Mouse (Mus musculus): ENCODE data around the gene Zc3hav1.

Gene Zc3hav1

DNA sequence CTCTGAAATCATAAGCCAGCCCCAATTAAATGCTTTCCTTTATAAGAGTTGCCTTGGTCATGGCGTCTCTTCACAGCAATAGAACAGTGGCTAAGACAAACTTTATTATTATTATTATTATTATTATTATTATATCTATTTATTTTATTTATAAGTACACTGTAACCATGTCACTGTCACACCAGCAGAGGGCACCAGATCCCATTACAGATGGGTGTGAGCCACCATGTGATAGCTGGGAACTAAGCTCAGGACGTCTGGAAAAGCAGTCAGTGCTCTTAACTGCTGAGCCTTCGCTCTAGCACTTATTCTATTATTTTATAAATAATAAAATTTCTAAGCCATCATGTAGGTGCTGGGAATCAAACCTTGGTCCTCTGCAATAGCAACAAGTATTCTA, 60.7 kb downstream of the Zc3hav1 start:
- no peak for DNase-seq (ENCODE audit: low spot score)

DNA sequence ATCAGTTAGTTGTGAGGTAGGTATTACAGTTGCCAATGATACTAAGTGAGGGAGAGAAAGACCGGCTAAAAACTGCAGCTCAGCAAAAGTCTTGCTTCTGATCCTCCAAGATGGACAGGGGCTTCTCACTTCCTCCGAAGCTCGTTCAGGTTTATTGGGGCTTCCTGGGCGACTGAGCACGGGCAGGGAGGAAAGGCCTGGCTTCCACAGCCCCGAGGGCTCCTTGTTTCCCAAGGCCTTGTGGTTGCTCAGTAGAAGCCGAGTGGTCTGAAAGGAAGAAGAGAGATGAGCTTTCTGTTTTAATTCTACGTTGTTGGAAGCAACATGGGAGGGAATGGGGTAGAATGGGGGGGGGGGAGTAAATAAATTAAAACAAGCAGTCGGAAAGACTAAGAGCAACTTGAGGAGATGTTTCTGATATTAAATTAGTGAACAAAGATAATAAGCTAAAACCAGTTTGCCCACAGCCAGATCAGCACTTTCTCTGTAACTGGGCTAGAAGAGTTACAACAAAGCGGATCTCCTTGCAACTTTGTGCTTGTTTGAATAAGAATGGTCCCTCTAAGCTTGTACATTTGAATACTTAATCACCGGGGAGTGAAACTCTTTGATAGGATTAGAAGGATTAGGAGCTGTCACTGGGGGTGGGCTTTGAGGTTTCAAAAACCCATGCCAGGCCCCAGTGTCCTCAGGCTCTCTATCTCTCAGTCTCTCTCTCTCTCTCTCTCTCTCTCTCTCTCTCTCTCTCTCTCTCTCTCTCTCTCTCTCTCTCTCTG, 61.3 kb downstream of the Zc3hav1 start:
- no peak for DNase-seq (ENCODE audit: low spot score)

DNA sequence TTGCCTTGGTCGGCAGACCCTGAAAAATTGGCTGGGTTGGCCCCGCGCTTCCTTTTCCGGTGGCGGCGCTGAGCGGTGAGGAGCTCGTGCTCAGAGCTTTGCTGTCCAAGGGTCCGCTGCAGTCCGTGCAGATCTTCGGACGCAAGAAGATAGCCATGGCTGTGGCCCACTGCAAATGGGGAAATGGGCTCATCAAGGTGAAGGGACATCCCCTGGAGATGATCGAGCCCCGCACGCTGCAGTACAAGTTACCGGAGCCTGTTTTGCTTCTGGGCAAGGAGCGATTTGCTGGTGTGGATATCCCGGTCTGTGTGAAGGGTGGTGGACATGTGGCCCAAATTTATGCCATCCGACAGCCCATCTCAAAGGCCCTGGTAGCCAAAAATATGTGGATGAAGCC, 70.0 kb downstream of the Zc3hav1 start:
- no peak for DNase-seq (ENCODE audit: low spot score)

DNA sequence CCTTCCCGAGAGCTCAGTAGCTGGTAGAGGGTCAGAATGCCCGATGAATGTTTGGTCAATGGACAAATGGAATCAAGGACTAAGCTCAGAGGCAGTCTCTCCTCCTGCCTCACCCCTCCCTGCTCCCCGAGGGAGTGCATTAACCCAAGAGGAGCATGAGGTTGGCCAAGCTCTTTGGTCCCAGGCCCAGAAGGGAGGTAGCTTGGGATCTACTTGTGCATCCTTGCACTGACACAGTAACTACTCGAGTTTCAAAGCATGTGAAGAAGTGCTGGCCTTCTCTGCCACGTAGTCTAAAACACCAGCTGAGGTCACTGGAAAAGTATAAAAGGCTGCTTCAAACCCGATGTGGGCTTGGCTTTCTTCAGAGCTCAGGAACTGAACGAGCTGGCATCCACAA, 89.9 kb downstream of the Zc3hav1 start:
- DNase-seq (ENCODE audit: low spot score): no peak

DNA sequence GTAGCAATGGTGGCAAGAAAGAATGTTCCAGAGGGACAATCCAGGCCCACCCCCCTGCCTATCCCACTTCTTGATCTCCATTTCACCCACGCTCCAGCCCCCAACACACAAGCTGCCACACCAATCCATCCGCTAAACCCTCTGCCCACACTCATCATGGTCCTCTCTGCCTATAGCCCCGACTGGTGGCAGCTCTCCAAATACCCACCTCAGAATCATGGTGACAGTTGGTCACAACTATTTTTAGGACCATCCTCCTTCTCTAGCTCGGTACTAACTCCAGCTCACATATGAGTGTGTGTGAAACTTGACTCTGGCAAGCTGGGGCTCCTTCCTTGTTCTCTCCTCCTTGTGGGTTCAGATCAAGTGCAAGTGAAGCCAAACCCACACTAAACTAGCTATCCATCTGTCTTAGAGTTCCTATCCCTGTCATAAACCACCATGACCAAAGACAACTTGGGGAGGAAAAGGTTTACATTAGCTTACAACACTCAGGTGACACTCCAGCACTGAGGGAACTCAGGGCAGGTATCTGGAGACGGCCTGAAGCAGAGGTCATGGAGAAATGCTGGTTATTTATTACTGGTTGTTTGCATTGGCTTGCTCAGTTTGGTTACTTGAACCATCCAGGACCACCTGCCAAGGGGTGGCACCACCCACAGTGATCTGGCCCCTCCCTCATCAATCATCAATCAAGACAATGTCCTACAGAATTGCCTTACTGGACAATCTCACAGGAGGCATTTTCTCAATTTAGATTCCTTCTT, 90.8 kb downstream of the Zc3hav1 start:
- DNase-seq (ENCODE audit: low spot score): no peak

DNA sequence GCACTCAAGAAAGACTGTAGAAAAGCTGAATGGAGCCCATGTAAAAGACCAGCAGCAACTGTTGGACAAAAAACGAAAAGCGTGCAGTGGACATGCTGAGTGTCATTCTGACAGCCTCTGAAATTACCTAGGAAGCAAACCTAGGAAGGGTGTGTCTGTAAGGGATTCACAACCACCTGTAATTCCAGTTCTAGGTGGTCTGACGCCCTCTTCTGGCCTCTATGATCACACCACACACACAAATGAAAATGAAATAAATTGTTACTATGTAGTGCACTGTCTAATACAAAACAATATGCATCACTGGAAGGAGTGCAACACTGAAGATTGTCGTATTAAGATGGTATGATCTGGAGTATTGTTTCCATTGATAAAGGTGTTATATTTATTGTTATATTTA, 92.5 kb downstream of the Zc3hav1 start:
- no peak for DNase-seq (ENCODE audit: low spot score)

DNA sequence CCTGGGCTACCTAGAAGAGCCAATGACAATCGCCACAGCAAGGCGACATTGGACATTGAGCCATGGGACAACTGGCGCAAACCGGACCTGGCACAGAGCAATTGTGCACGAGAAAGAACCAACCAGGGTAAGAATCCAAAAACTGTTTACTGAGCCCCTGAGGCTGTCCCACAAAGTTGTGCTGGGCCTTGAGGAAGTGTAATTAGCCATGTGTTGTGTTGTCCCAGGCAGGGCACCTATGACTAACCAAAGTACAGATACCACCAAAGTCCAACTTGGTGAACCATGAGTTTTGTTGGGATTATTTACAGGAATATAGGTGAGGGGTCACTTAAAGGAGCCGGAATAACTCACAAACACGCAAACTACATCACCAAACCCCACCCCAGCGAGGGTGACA, 96.9 kb downstream of the Zc3hav1 start:
- no peak for DNase-seq (ENCODE audit: low spot score)

DNA sequence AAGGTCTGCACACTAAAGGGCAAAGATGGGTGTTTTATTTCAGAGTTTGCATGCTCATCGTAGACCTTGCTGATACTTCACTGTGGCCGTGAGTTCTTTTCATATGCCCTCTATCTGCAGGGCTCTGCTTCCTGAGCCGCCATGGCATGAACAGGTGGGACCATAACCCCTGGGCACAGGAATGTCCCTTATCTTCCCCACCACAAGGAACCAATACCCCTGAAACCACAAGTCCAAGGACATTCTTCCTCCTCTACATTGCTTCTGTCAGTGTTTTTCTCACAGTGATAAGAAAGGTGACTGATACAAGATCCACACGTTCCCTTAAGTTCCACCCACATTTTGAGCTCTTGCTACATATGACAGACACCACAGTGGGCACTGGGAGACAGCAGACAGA, 97.6 kb downstream of the Zc3hav1 start:
- DNase-seq (ENCODE audit: low spot score): no peak

DNA sequence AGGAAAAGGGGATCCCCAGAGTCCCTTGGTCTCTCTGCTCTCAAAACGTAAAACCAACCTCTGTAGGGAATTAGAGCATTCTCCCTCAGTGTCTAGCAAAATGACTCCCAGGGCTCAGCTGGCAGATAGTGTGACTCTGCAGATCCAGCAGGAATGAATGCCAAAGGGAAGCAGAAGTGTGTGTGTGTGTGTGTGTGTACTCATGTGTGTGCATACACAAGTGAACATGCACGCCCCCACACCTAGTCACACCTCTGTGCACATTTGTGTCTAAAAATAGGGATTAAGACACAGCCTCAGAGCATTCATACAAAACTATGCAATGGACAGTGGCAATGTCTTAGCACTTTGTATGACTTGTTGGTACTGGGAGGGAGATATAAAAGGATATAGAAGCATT, 98.6 kb downstream of the Zc3hav1 start:
- no peak for DNase-seq (ENCODE audit: low spot score)
